Mouse (Mus musculus): Measurements from ENCODE around the gene Ttc1. TPM values are rescaled to one million over a fixed set of nuclear protein-coding genes. Genes with fewer than 3 reads are reported as not detected.

The Ttc1 gene
- total and polyA plus RNA-seq, 3 experiments, result 74.8 to 138 (median 100) TPM

DNA sequence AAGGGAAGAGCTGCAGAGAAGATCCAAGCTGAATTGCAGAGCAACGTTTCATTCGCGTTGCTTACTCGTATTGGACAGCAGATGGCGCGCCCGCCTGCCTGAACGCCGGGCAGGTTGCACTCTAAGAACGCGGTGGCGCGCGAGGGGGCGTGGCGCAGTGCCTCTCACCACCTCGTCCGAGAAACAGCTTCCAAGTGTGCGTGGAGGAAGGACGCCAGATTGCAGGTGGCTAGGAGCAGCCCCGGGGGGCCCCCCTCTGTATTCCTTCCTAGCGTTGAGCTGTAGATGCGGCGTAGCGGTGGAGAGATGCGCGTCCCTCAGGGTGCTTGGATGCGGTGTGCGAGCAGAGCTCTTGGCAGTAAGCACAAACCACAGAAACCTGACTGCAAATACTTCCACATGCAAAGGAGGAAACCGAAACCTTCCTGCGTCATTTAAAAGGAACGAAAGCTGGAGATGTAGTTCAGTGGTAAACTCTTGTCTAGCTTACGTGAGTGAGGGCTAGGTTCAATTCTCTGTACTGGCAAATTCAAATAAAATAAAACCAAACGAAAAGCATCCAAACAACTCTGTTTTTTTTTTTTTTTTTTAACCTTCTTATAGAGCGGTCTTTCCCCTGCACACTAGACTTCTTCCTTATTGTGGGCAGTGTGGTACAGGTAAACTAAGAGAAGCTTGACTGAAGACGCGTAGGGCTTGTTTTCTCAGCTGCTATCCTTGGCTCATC, 19.3 kb upstream of the Ttc1 start:
- peaks cover 32% of the 10 kb centered on the region for H3K27me3 ChIP-seq (replicated peaks)
- no peaks in the 10 kb centered on the region for H3K79me2 ChIP-seq (replicated peaks; ENCODE audit: control insufficient read depth, extremely low read depth, insufficient read depth, poor library complexity, severe bottlenecking)
- peaks cover 0 to 13% of the 10 kb centered on the region in 2 experiments; a peak in 2 of 4 replicates for H3K4me1 ChIP-seq (ENCODE audit: control insufficient read depth in 1 of 2, insufficient read depth in 2 of 2)
- H3K9me3 ChIP-seq (replicated peaks; ENCODE audit: low read length), result no peaks in the 10 kb centered on the region
- no peak overlapping the region for H3K27ac ChIP-seq (ENCODE audit: insufficient read depth, low read depth)
- H3K36me3 ChIP-seq (replicated peaks in 1 of 2; ENCODE audit: control insufficient read depth in 1 of 2, insufficient read depth in 1 of 2, low read length in 1 of 2), result no peaks in the 10 kb centered on the region
- peak overlapping the region; percentile 8 to 50 (median 32) for H3K4me3 ChIP-seq (replicated peaks in 1 of 3; ENCODE audit: low read depth in 2 of 3, low read length in 2 of 3, poor library complexity in 1 of 3)
- in situ Hi-C loops (cut with MboI; ENCODE audit: low pct_ligation_motif_present, low pct_unique_long_range_greater_than_20kb, low sequenced_read_pairs) (loop anchor here (25.0 kb wide), 1 partner anchor 795 kb away; no protein-coding TSS in a partner anchor), dilution Hi-C loops (cut with MboI; ENCODE audit: extremely low pct_ligation_motif_present, extremely low pct_unique_long_range_greater_than_20kb, low sequenced_read_pairs) (no loop called here)
- TF ChIP-seq RAD21 (IDR thresholded peaks at IDR 0.05; ENCODE audit: low read depth, low read length) (peak; percentile 82), MXI1 (IDR thresholded peaks at IDR 0.05; ENCODE audit: low read depth, low read length) (peak; percentile 70; the same call in 1 of the 2 replicates), BHLHE40 (IDR thresholded peaks at IDR 0.05; ENCODE audit: low read depth, low read length) (peak; percentile 86), ZNF384 (IDR thresholded peaks at IDR 0.05; ENCODE audit: low read depth, low read length) (peak; percentile 63), ZC3H11A (IDR thresholded peaks at IDR 0.05; ENCODE audit: low read depth, low read length) (peak; percentile 18; the same call in 1 of the 2 replicates), UBTF (IDR thresholded peaks at IDR 0.05; ENCODE audit: low read depth, low read length) (no peak), JUN (IDR thresholded peaks at IDR 0.05; ENCODE audit: insufficient read depth, low read depth, low read length) (no peak), MAX (IDR thresholded peaks at IDR 0.05; ENCODE audit: low read length) (peak; percentile 23; the same call in 1 of the 2 replicates), SIN3A (IDR thresholded peaks at IDR 0.05; ENCODE audit: low read length) (peak; percentile 67; the same call in 1 of the 2 replicates), EP300 (IDR thresholded peaks at IDR 0.05; ENCODE audit: low read length) (peak; percentile 32), IRF4 (IDR thresholded peaks at IDR 0.05; ENCODE audit: low read depth, low read length) (peak; percentile 76), CHD1 (IDR thresholded peaks at IDR 0.05; ENCODE audit: low read depth, low read length) (no peak), MAFK (IDR thresholded peaks at IDR 0.05; ENCODE audit: insufficient replicate concordance, low read length) (0 out of 2 replicates have a peak, but pooled peaks have one; percentile 23), MEF2A (IDR thresholded peaks at IDR 0.05; ENCODE audit: borderline replicate concordance, low read depth, low read length) (peak; percentile 30; the same call in 1 of the 2 replicates), MAZ (IDR thresholded peaks at IDR 0.05; ENCODE audit: low read depth, low read length) (no peak), NRF1 (IDR thresholded peaks at IDR 0.05; ENCODE audit: low read depth, low read length) (0 out of 2 replicates have a peak, but pooled peaks have one; percentile 29), CTCF (conservative IDR thresholded peaks at IDR 0.05 in 1 of 2, IDR thresholded peaks at IDR 0.05 in 1 of 2; ENCODE audit: low read depth in 2 of 2, low read length in 2 of 2) (peak; percentile 20 to 91; a peak in 2 of 4 replicates), SMC3 (IDR thresholded peaks at IDR 0.05; ENCODE audit: low read depth, low read length) (peak; percentile 83)
- DNase-seq (ENCODE audit: extremely low read depth), result peak; percentile 90
- peak overlapping the region; percentile 91 for H3K4me2 ChIP-seq (ENCODE audit: insufficient read depth, low read depth, poor library complexity, severe bottlenecking)
- H3K9ac ChIP-seq (ENCODE audit: insufficient read depth, low read depth), result no peak overlapping the region

GRCm38 (mm10) chr11:43758436-43758835, 10.6 kb upstream of the Ttc1 start:
- Histone ChIP-seq H3K4me2 (ENCODE audit: insufficient read depth, low read depth, poor library complexity, severe bottlenecking) (no peak overlapping the region), H3K9me3 (replicated peaks; ENCODE audit: low read length) (no peaks in the 10 kb centered on the region), H3K27me3 (replicated peaks) (peaks cover 31% of the 10 kb centered on the region), H3K9ac (ENCODE audit: insufficient read depth, low read depth) (no peak overlapping the region), H3K36me3 (replicated peaks in 1 of 2; ENCODE audit: control insufficient read depth in 1 of 2, insufficient read depth in 1 of 2, low read length in 1 of 2) (no peaks in the 10 kb centered on the region), H3K4me3 (replicated peaks in 1 of 3; ENCODE audit: low read depth in 2 of 3, low read length in 2 of 3, poor library complexity in 1 of 3) (no peak overlapping the region), H3K4me1 (ENCODE audit: control insufficient read depth in 1 of 2, insufficient read depth in 2 of 2) (peaks cover 0 to 5% of the 10 kb centered on the region in 2 experiments; a peak in 1 of 4 replicates), H3K27ac (ENCODE audit: insufficient read depth, low read depth) (no peak overlapping the region), H3K79me2 (replicated peaks; ENCODE audit: control insufficient read depth, extremely low read depth, insufficient read depth, poor library complexity, severe bottlenecking) (no peaks in the 10 kb centered on the region)
- dilution Hi-C loops (cut with MboI; ENCODE audit: extremely low pct_ligation_motif_present, extremely low pct_unique_long_range_greater_than_20kb, low sequenced_read_pairs) (no loop called here), in situ Hi-C loops (cut with MboI; ENCODE audit: low pct_ligation_motif_present, low pct_unique_long_range_greater_than_20kb, low sequenced_read_pairs) (loop anchor here (25.0 kb wide), 1 partner anchor 804 kb away; no protein-coding TSS in a partner anchor)
- no peak for DNase-seq (ENCODE audit: extremely low read depth)
- TF ChIP-seq ETS1 (conservative IDR thresholded peaks at IDR 0.05; ENCODE audit: low read depth, low read length) (no peak), RCOR1 (conservative IDR thresholded peaks at IDR 0.05; ENCODE audit: low read depth, low read length) (no peak), SIN3A (IDR thresholded peaks at IDR 0.05; ENCODE audit: low read length) (no peak), MAFK (IDR thresholded peaks at IDR 0.05; ENCODE audit: insufficient replicate concordance, low read length) (no peak), ZNF384 (IDR thresholded peaks at IDR 0.05; ENCODE audit: low read depth, low read length) (no peak), USF2 (conservative IDR thresholded peaks at IDR 0.05; ENCODE audit: low read depth, low read length) (no peak), ZKSCAN1 (IDR thresholded peaks at IDR 0.05; ENCODE audit: borderline replicate concordance, low read depth, low read length) (no peak), RAD21 (IDR thresholded peaks at IDR 0.05; ENCODE audit: low read depth, low read length) (no peak), ELF1 (IDR thresholded peaks at IDR 0.05; ENCODE audit: low read depth, low read length) (no peak), JUND (conservative IDR thresholded peaks at IDR 0.05; ENCODE audit: low read depth, low read length) (no peak), BHLHE40 (IDR thresholded peaks at IDR 0.05; ENCODE audit: low read depth, low read length) (no peak), MAX (IDR thresholded peaks at IDR 0.05; ENCODE audit: low read length) (no peak), UBTF (IDR thresholded peaks at IDR 0.05; ENCODE audit: low read depth, low read length) (no peak), CTCF (conservative IDR thresholded peaks at IDR 0.05 in 1 of 2, IDR thresholded peaks at IDR 0.05 in 1 of 2; ENCODE audit: low read depth in 2 of 2, low read length in 2 of 2) (no peak), IRF4 (IDR thresholded peaks at IDR 0.05; ENCODE audit: low read depth, low read length) (no peak), CHD1 (IDR thresholded peaks at IDR 0.05; ENCODE audit: low read depth, low read length) (no peak), HCFC1 (IDR thresholded peaks at IDR 0.05; ENCODE audit: low read depth, low read length) (no peak), MYC (IDR thresholded peaks at IDR 0.05; ENCODE audit: low read depth, low read length) (no peak), MXI1 (IDR thresholded peaks at IDR 0.05; ENCODE audit: low read depth, low read length) (no peak), JUN (IDR thresholded peaks at IDR 0.05; ENCODE audit: insufficient read depth, low read depth, low read length) (no peak)
